In the genomic region with DNA sequence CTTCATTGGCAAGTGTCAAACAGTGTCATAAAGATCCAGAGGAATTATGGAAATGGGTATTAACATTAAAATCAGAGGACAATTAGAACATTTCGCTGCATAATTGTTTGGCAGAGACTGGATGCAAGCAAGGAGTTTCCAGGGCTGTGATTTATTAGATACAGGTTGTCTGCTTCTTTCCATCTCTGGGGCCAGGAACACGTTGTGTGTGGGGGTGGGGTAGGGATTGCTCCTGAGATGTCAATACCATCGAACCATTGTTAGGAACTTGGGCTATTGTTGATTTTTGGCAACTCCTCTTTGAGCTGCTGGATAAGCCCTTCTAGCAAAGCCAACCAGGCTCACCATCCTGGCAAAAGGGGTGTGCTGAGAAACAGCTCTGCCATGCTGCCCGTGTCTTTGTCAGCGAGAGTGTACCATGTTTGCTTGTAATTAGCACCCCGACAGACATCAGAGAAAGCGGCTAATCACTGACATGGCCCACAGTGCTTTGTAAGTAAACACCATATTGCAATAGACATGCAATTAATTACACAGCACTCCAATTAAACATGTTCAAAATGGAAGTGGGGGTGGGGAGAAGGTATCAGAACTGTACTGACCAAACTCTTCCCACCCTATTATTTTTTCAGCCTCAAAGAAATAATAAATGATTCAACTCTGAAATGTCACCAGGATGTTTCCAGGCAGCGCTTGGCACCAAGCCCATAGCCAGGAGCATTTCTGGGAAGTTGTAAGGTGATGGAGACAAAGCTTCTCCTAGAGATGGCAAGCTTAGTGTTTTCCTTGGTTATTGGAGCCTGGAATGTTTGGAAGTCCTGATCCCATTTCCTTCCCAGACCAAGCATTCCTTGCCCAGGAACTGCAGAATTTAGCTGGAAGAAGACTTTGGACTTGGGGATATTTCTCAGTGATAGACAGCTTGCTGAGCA, we compare ENCODE assay signal across 11 mouse cellular contexts.
DNase-seq lines count a peak whose midpoint lies in the region; ATAC-seq and TF ChIP-seq lines count a peak whose summit lies in the region.
"Had no signal": no experiment of that assay in that cellular context is flagged by ENCODE, and none has a peak within 500 bp of the region (broad histone marks: within the 10 kb centered on the region; RNA-seq: fewer than 3 reads in every experiment).

No protein-coding gene starts in this region.

- intact Hi-C loops in heart, postnatal 10 days (cut with DNase I) = no loop called here
- intact Hi-C loops in left cerebral cortex, postnatal 4 days (cut with DNase I) = no loop called here
- intact Hi-C loops in left cerebral cortex, postnatal 14 days (cut with DNase I) = no loop called here

- no peaks in the 10 kb centered on the region for H3K36me3 ChIP-seq in forebrain, postnatal 0 days (ENCODE audit: insufficient read depth)
- H3K36me3 ChIP-seq in stomach, postnatal 0 days (ENCODE audit: control insufficient read depth, insufficient read depth, low read length) = no peaks in the 10 kb centered on the region
- H3K36me3 ChIP-seq: neural tube, embryonic 12.5 days had no signal

- H3K9ac ChIP-seq in forebrain, postnatal 0 days = no peak overlapping the region
- H3K9ac ChIP-seq in stomach, postnatal 0 days (ENCODE audit: low read length) = no peak overlapping the region
- H3K9ac ChIP-seq: neural tube, embryonic 12.5 days had no signal

- no peak overlapping the region for H3K4me3 ChIP-seq in forebrain, postnatal 0 days (ENCODE audit: low read depth, low read length)
- H3K4me3 ChIP-seq in lung, adult 2 months (replicated peaks; ENCODE audit: extremely low read depth, low read depth, low read length) = no peak overlapping the region
- no peak overlapping the region for H3K4me3 ChIP-seq in stomach, postnatal 0 days (ENCODE audit: low read depth, low read length)
- H3K4me3 ChIP-seq: neural tube, embryonic 12.5 days had no signal

- 21% methylated on average over 8 of the region's 8 CpGs for WGBS in forebrain, postnatal 0 days
- 54% methylated on average over 8 of the region's 8 CpGs for WGBS in lung, adult 2 months
- 60% methylated on average over 8 of the region's 8 CpGs for WGBS in stomach, postnatal 0 days

- H3K4me1 ChIP-seq in forebrain, postnatal 0 days (ENCODE audit: insufficient read depth) = 0 out of 2 replicates have a peak, but pooled peaks cover 15% of the 10 kb centered on the region
- H3K4me1 ChIP-seq in lung, adult 2 months (ENCODE audit: control insufficient read depth, insufficient read depth, low read length) = no peaks in the 10 kb centered on the region
- no peaks in the 10 kb centered on the region for H3K4me1 ChIP-seq in stomach, postnatal 0 days (replicated peaks; ENCODE audit: control insufficient read depth, insufficient read depth)

- peak; percentile 90 for ATAC-seq in forebrain, postnatal 0 days
- no peak for ATAC-seq in stomach, postnatal 0 days (ENCODE audit: low FRiP score, low TSS enrichment)

- TF ChIP-seq EP300 in stomach, postnatal 0 days (optimal IDR thresholded peaks at IDR 0.05) = no peak

- no peak for TF ChIP-seq POLR2A in lung, adult 2 months (IDR thresholded peaks at IDR 0.05; ENCODE audit: borderline replicate concordance, extremely low read depth, low read depth, low read length)

- H3K27ac ChIP-seq in forebrain, postnatal 0 days (ENCODE audit: low read depth, low read length) = 0 out of 2 replicates have a peak overlapping the region, but pooled peaks have one; percentile 29
- H3K27ac ChIP-seq in stomach, postnatal 0 days (replicated peaks) = no peak overlapping the region
- H3K27ac ChIP-seq: neural tube, embryonic 12.5 days had no signal

- peak; percentile 10 to 27 for DNase-seq in heart, postnatal 10 days
- no peak for DNase-seq in heart, adult 18-20 months
- DNase-seq in left cerebral cortex, postnatal 4 days = peak; percentile 43
- DNase-seq in left cerebral cortex, postnatal 14 days (ENCODE audit: low spot score in 2 of 2) = no peak
- peak; percentile 56 for DNase-seq in brain, embryonic 18.5 days (ENCODE audit: low read depth, low spot score)
- peak; percentile 68 for DNase-seq in forebrain, postnatal 0 days
- DNase-seq in lung, adult 2 months = no peak
- no peak for DNase-seq in stomach, postnatal 0 days (ENCODE audit: low spot score)
- DNase-seq: gastrocnemius, postnatal 14 days; right cerebral cortex, postnatal 14 days had no signal

- H3K4me2 ChIP-seq in forebrain, postnatal 0 days (ENCODE audit: low read depth) = no peak overlapping the region
- no peak overlapping the region for H3K4me2 ChIP-seq in stomach, postnatal 0 days (replicated peaks; ENCODE audit: low read depth)
- H3K4me2 ChIP-seq: neural tube, embryonic 12.5 days had no signal

- H3K27me3 ChIP-seq in forebrain, postnatal 0 days (ENCODE audit: insufficient read depth, low read length) = no peaks in the 10 kb centered on the region
- H3K27me3 ChIP-seq in stomach, postnatal 0 days (ENCODE audit: control insufficient read depth, insufficient read depth, low read length) = no peaks in the 10 kb centered on the region
- H3K27me3 ChIP-seq: neural tube, embryonic 12.5 days had no signal

- TF ChIP-seq CTCF in forebrain, postnatal 0 days (IDR thresholded peaks at IDR 0.05; ENCODE audit: low read depth) = no peak
- TF ChIP-seq CTCF in lung, adult 2 months (IDR thresholded peaks at IDR 0.05; ENCODE audit: insufficient read depth, low read length) = no peak
- TF ChIP-seq CTCF in stomach, postnatal 0 days (IDR thresholded peaks at IDR 0.05; ENCODE audit: low read depth) = no peak

- H3K9me3 ChIP-seq in forebrain, postnatal 0 days (ENCODE audit: low read length) = no peaks in the 10 kb centered on the region
- H3K9me3 ChIP-seq in stomach, postnatal 0 days (ENCODE audit: control insufficient read depth, low read length) = no peaks in the 10 kb centered on the region
- H3K9me3 ChIP-seq: neural tube, embryonic 12.5 days had no signal

Comparison
In these comparisons a context has a peak if more than half of its experiments do, and no peak if none do; other contexts are left out.
1. DNase-seq: peak in heart, postnatal 10 days (2 of 2), left cerebral cortex, postnatal 4 days (single experiment), brain, embryonic 18.5 days (single experiment) and forebrain, postnatal 0 days (single experiment); none in heart, adult 18-20 months (0 of 2), left cerebral cortex, postnatal 14 days (0 of 2), lung, adult 2 months (single experiment) and stomach, postnatal 0 days (single experiment).